Mouse (Mus musculus): Measurements from ENCODE around the gene Ciao2b.
A peak's percentile ranks its signal among the peaks of the same experiment; 100 is the strongest.

DNA sequence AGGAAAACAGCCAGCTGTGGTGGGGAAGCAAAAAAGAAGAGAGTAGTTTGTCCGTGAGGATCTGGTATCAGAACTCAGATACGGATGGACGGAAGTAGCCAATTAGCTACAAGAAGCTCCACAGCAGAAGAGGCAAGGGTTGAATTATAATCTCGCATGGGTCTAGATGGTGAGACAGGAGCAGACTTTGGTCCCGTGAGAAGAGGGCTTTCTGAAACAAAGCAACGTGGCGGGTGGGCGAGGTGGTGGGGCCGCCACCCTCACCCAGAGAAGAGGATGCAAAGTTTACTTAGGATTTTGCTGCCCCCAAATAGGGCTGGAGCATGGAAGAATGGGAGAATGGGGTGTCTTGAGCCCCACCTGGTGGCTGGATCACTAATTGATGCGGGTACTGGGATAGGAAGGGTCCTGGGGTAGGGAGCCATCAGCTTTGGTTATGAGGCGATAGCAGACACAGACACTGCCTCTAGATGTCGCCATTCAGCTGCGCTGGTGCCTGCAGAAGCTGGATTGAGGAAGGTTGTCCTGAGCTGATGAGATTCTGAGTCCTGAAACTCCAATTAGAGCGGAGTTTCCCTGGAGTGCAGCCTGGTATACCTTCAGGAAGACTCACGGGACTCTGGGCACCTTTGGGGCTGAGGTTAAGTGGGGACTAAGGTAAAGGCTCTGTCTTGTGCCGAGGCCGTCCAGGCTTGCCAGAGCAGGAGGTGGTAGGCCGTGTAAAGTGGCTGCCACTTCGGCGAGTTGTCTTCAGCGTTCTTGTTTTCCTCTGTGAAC lies 39.1 kb downstream of the Ciao2b start:
- TF ChIP-seq POLR2A (IDR thresholded peaks at IDR 0.05; ENCODE audit: borderline replicate concordance, insufficient read depth, low read length) (no peak), CTCF (IDR thresholded peaks at IDR 0.05; ENCODE audit: borderline replicate concordance, insufficient read depth, low read depth, low read length) (peak; percentile 96)

Data from cerebellum, adult 2 months (tissue).